Comparison of ENCODE assay signal across 15 mouse cellular contexts in genomic region chr1:193089683-193090082, GRCm38 (mm10). TPM values are rescaled to one million over a fixed set of nuclear protein-coding genes. Genes with fewer than 3 reads are reported as not detected.
DNase-seq lines count a peak whose midpoint lies in the region; ATAC-seq and TF ChIP-seq lines count a peak whose summit lies in the region.
"Had no signal": no experiment of that assay in that cellular context is flagged by ENCODE, and none has a peak within 500 bp of the region (broad histone marks: within the 10 kb centered on the region; RNA-seq: fewer than 3 reads in every experiment).

No protein-coding gene starts in this region.

- no peak overlapping the region for H3K9ac ChIP-seq in forebrain, embryonic 14.5 days (ENCODE audit: low read length)
- H3K9ac ChIP-seq: heart, embryonic 15.5 days; limb, embryonic 12.5 days; lung, embryonic 14.5 days; neural tube, embryonic 12.5 days had no signal

- H3K27me3 ChIP-seq in forebrain, embryonic 14.5 days (replicated peaks; ENCODE audit: control insufficient read depth, insufficient read depth, low read length): no peaks in the 10 kb centered on the region
- H3K27me3 ChIP-seq in forebrain, embryonic 10.5 days (ENCODE audit: poor library complexity, severe bottlenecking): no peaks in the 10 kb centered on the region
- H3K27me3 ChIP-seq: heart, embryonic 15.5 days; limb, embryonic 12.5 days; neural tube, embryonic 12.5 days had no signal

- peaks cover 13% of the 10 kb centered on the region for H3K4me1 ChIP-seq in forebrain, embryonic 14.5 days (ENCODE audit: control insufficient read depth, insufficient read depth, low read length)
- H3K4me1 ChIP-seq in forebrain, embryonic 10.5 days: peaks cover 14% of the 10 kb centered on the region
- H3K4me1 ChIP-seq: heart, embryonic 15.5 days; midbrain, embryonic 10.5 days; neural tube, embryonic 12.5 days had no signal

- no peaks in the 10 kb centered on the region for H3K36me3 ChIP-seq in forebrain, embryonic 14.5 days (ENCODE audit: control insufficient read depth, insufficient read depth, low read length)
- H3K36me3 ChIP-seq in forebrain, embryonic 10.5 days (replicated peaks): no peaks in the 10 kb centered on the region
- H3K36me3 ChIP-seq: heart, embryonic 15.5 days; limb, embryonic 12.5 days; midbrain, embryonic 10.5 days; neural tube, embryonic 12.5 days had no signal

- H3K4me3 ChIP-seq in forebrain, embryonic 14.5 days (ENCODE audit: low read depth, low read length): no peak overlapping the region
- no peak overlapping the region for H3K4me3 ChIP-seq in forebrain, embryonic 10.5 days
- H3K4me3 ChIP-seq in layer of hippocampus, adult 2 months: no peak overlapping the region
- H3K4me3 ChIP-seq: heart, embryonic 15.5 days; limb, embryonic 12.5 days; midbrain, embryonic 10.5 days; neural tube, embryonic 12.5 days had no signal

- DNase-seq in forebrain, embryonic 14.5 days (ENCODE audit: low spot score): no peak
- DNase-seq in forebrain, embryonic 10.5 days (ENCODE audit: extremely low spot score, low spot score): no peak
- DNase-seq in layer of hippocampus, postnatal 10 days (ENCODE audit: low spot score in 2 of 2): peak; percentile 41 to 48
- no peak for DNase-seq in layer of hippocampus, adult 2 months (ENCODE audit: low spot score in 2 of 2)
- peak; percentile 40 for DNase-seq in brain, embryonic 14.5 days (ENCODE audit: low read depth)
- peak; percentile 57 for DNase-seq in gastrocnemius, postnatal 14 days
- DNase-seq: kidney, adult 9 months; lung, embryonic 14.5 days; thymus, adult 18-20 months had no signal

- no peak overlapping the region for H3K27ac ChIP-seq in forebrain, embryonic 14.5 days (ENCODE audit: low read depth, low read length)
- no peak overlapping the region for H3K27ac ChIP-seq in forebrain, embryonic 10.5 days
- no peak overlapping the region; the same call in 1 of the 2 replicates for H3K27ac ChIP-seq in layer of hippocampus, adult 2 months
- H3K27ac ChIP-seq: heart, embryonic 15.5 days; limb, embryonic 12.5 days; midbrain, embryonic 10.5 days; neural tube, embryonic 12.5 days had no signal

- TF ChIP-seq POLR2A in brain, embryonic 14.5 days (IDR thresholded peaks at IDR 0.05; ENCODE audit: borderline replicate concordance, extremely low read depth, insufficient read depth, insufficient read length, poor library complexity, severe bottlenecking): no peak

- ATAC-seq in forebrain, embryonic 14.5 days: peak; percentile 40; the same call in 1 of the 2 replicates
- ATAC-seq in activated CD4-positive, CD25-positive, alpha-beta regulatory T cell, adult 4 months: no peak
- ATAC-seq: CD4-positive, CD25-positive, alpha-beta regulatory T cell, adult 4 months had no signal

- H3K4me2 ChIP-seq in forebrain, embryonic 14.5 days (ENCODE audit: low read length): no peak overlapping the region
- H3K4me2 ChIP-seq: heart, embryonic 15.5 days; limb, embryonic 12.5 days; lung, embryonic 14.5 days; neural tube, embryonic 12.5 days had no signal

- 75% methylated on average over 3 of the region's 3 CpGs for WGBS in forebrain, embryonic 14.5 days
- 88% methylated on average over 3 of the region's 3 CpGs for WGBS in forebrain, embryonic 10.5 days

- TF ChIP-seq CTCF in layer of hippocampus, adult 2 months (conservative IDR thresholded peaks at IDR 0.05): no peak
- TF ChIP-seq CTCF in brain, embryonic 14.5 days (IDR thresholded peaks at IDR 0.05; ENCODE audit: borderline replicate concordance, extremely low read depth, insufficient read depth, insufficient read length): no peak

- no peaks in the 10 kb centered on the region for H3K9me3 ChIP-seq in forebrain, embryonic 14.5 days (replicated peaks; ENCODE audit: control insufficient read depth, low read length)
- no peaks in the 10 kb centered on the region for H3K9me3 ChIP-seq in forebrain, embryonic 10.5 days
- H3K9me3 ChIP-seq: heart, embryonic 15.5 days; limb, embryonic 12.5 days; midbrain, embryonic 10.5 days; neural tube, embryonic 12.5 days had no signal

- intact Hi-C loops in gastrocnemius, postnatal 14 days (cut with DNase I; ENCODE audit: low total_unique reads): no loop called here

RNA-seq across cellular contexts. Expression of gene Diexf, which starts 40.4 kb away (rescaled TPM):
- 9.6 and 10.6 TPM in 2 replicates for polyA plus RNA-seq in forebrain, embryonic 14.5 days (2014; fragmentation: Nextera tagmentation; extraction: Ambion mirVana)
- polyA plus RNA-seq in forebrain, embryonic 10.5 days (2016; fragmentation: Nextera tagmentation; extraction: Ambion mirVana): 10.2 TPM in 2 replicates
- total RNA-seq in layer of hippocampus, postnatal 10 days (2021): 10 to 100 TPM; 21.1 to 21.5 TPM
- total RNA-seq in layer of hippocampus, adult 2 months (2021): 10 to 100 TPM; 22.9 to 24.8 TPM
- polyA plus RNA-seq in brain, embryonic 14.5 days (2012; rRNA removed): 30.2 and 37.0 TPM in 2 replicates
- total RNA-seq in gastrocnemius, postnatal 14 days (2021): 1 to 10 TPM; 7.2 to 9.5 TPM
- polyA plus RNA-seq in activated CD4-positive, CD25-positive, alpha-beta regulatory T cell, adult 4 months (2017; shearing (Covaris generic)): 1 to 10 TPM; 6.8 to 7.1 TPM

RNA-seq across cellular contexts. Expression of gene Syt14, which starts 54.1 kb away (rescaled TPM):
- polyA plus RNA-seq in forebrain, embryonic 14.5 days (2014; fragmentation: Nextera tagmentation; extraction: Ambion mirVana): 6.9 and 10.0 TPM in 2 replicates
- 4.4 and 4.5 TPM in 2 replicates for polyA plus RNA-seq in forebrain, embryonic 10.5 days (2016; fragmentation: Nextera tagmentation; extraction: Ambion mirVana)
- total RNA-seq in layer of hippocampus, postnatal 10 days (2021): 10 to 100 TPM; 21.9 to 24.2 TPM
- total RNA-seq in layer of hippocampus, adult 2 months (2021): 10 to 100 TPM; 26.6 to 31.1 TPM
- 6.6 and 10.3 TPM in 2 replicates for polyA plus RNA-seq in brain, embryonic 14.5 days (2012; rRNA removed)
- total RNA-seq in gastrocnemius, postnatal 14 days (2021): under 1 TPM; 0.18 to 0.31 TPM
- under 1 TPM; 0.12 to 0.25 TPM for polyA plus RNA-seq in activated CD4-positive, CD25-positive, alpha-beta regulatory T cell, adult 4 months (2017; shearing (Covaris generic))

Comparison
In these comparisons a context has a peak if more than half of its experiments do, and no peak if none do; other contexts are left out.
1. DNase-seq: peak in layer of hippocampus, postnatal 10 days (2 of 2), brain, embryonic 14.5 days (single experiment) and gastrocnemius, postnatal 14 days (single experiment); none in forebrain, embryonic 14.5 days (single experiment), forebrain, embryonic 10.5 days (single experiment) and layer of hippocampus, adult 2 months (0 of 2).